Mouse (Mus musculus): ENCODE results near the gene Tmem256. TPM values are rescaled to one million over a fixed set of nuclear protein-coding genes. Genes with fewer than 3 reads are reported as not detected.

Tmem256 gene
- polyA plus RNA-seq, 1 experiment from 2014 or later = 354 TPM

- Histone ChIP-seq H3K4me3 (ENCODE audit: low read length) (no peak overlapping the region), H3K4me2 (replicated peaks; ENCODE audit: low read depth, low read length) (no peak overlapping the region), H3K9ac (ENCODE audit: low read depth, low read length) (no peak overlapping the region), H3K4me1 (ENCODE audit: control insufficient read depth, insufficient read depth, low read length) (peaks cover 31% of the 10 kb centered on the region), H3K27ac (ENCODE audit: low read depth, low read length) (no peak overlapping the region), H3K9me3 (ENCODE audit: control insufficient read depth, low read length) (0 out of 2 replicates have a peak, but pooled peaks cover 3% of the 10 kb centered on the region), H3K27me3 (ENCODE audit: control insufficient read depth, insufficient read depth, low read length) (peaks cover 34% of the 10 kb centered on the region), H3K36me3 (ENCODE audit: control insufficient read depth, insufficient read depth, low read length) (no peaks in the 10 kb centered on the region)
- no peak for ATAC-seq (ENCODE audit: low FRiP score, low TSS enrichment)
- WGBS = 81% methylated on average over 4 of the region's 4 CpGs
Measured at GRCm38 (mm10) chr11:69806378-69806777, 31.9 kb upstream of the Tmem256 start.

- peaks cover 21% of the 10 kb centered on the region for H3K4me1 ChIP-seq (ENCODE audit: control insufficient read depth, insufficient read depth, low read length)
- no peaks in the 10 kb centered on the region for H3K36me3 ChIP-seq (ENCODE audit: control insufficient read depth, insufficient read depth, low read length)
- no peak overlapping the region for H3K4me3 ChIP-seq (ENCODE audit: low read length)
- H3K9me3 ChIP-seq (ENCODE audit: control insufficient read depth, low read length) = 0 out of 2 replicates have a peak, but pooled peaks cover 3% of the 10 kb centered on the region
- H3K27me3 ChIP-seq (ENCODE audit: control insufficient read depth, insufficient read depth, low read length) = peaks cover 24% of the 10 kb centered on the region
- H3K27ac ChIP-seq (ENCODE audit: low read depth, low read length) = no peak overlapping the region
- ATAC-seq (ENCODE audit: low FRiP score, low TSS enrichment) = no peak
- WGBS = 80% methylated on average over 2 of the region's 2 CpGs
- no peak overlapping the region for H3K9ac ChIP-seq (ENCODE audit: low read depth, low read length)
- no peak overlapping the region for H3K4me2 ChIP-seq (replicated peaks; ENCODE audit: low read depth, low read length)
Measured at GRCm38 (mm10) chr11:69807641-69808040, 30.7 kb upstream of the Tmem256 start.

GRCm38 (mm10) chr11:69810280-69810679 lies 28.0 kb upstream of the Tmem256 start:
- Histone ChIP-seq H3K9ac (ENCODE audit: low read depth, low read length) (no peak overlapping the region), H3K27me3 (ENCODE audit: control insufficient read depth, insufficient read depth, low read length) (peaks cover 5% of the 10 kb centered on the region; the same call in 1 of the 2 replicates), H3K4me1 (ENCODE audit: control insufficient read depth, insufficient read depth, low read length) (no peaks in the 10 kb centered on the region; the same call in 1 of the 2 replicates), H3K4me3 (ENCODE audit: low read length) (no peak overlapping the region), H3K9me3 (ENCODE audit: control insufficient read depth, low read length) (0 out of 2 replicates have a peak, but pooled peaks cover 3% of the 10 kb centered on the region), H3K27ac (ENCODE audit: low read depth, low read length) (no peak overlapping the region), H3K36me3 (ENCODE audit: control insufficient read depth, insufficient read depth, low read length) (no peaks in the 10 kb centered on the region), H3K4me2 (replicated peaks; ENCODE audit: low read depth, low read length) (no peak overlapping the region)
- no peak for ATAC-seq (ENCODE audit: low FRiP score, low TSS enrichment)

- H3K9ac ChIP-seq (ENCODE audit: low read depth, low read length) = no peak within 1 kb of the TSS
- H3K27me3 ChIP-seq (ENCODE audit: control insufficient read depth, insufficient read depth, low read length) = no peaks in the 10 kb centered on the region
- no peak for ATAC-seq (ENCODE audit: low FRiP score, low TSS enrichment)
- no peak within 1 kb of the TSS for H3K4me3 ChIP-seq (ENCODE audit: low read length)
- H3K27ac ChIP-seq (ENCODE audit: low read depth, low read length) = no peak within 1 kb of the TSS
- H3K4me2 ChIP-seq (replicated peaks; ENCODE audit: low read depth, low read length) = no peak within 1 kb of the TSS
- WGBS = 51% methylated on average over 10 of the region's 10 CpGs
- H3K9me3 ChIP-seq (ENCODE audit: control insufficient read depth, low read length) = 0 out of 2 replicates have a peak, but pooled peaks cover 3% of the 10 kb centered on the region
- H3K4me1 ChIP-seq (ENCODE audit: control insufficient read depth, insufficient read depth, low read length) = no peaks in the 10 kb centered on the region
- no peaks in the 10 kb centered on the region for H3K36me3 ChIP-seq (ENCODE audit: control insufficient read depth, insufficient read depth, low read length)
Measured at GRCm38 (mm10) chr11:69815155-69815554, 23.2 kb upstream of the Tmem256 start, which contains the start of gene Gm39566. Gm39566 (minus strand) TSS chr11:69815298.

- Histone ChIP-seq H3K4me2 (replicated peaks; ENCODE audit: low read depth, low read length) (no peak overlapping the region), H3K27ac (ENCODE audit: low read depth, low read length) (no peak overlapping the region), H3K36me3 (ENCODE audit: control insufficient read depth, insufficient read depth, low read length) (no peaks in the 10 kb centered on the region), H3K9ac (ENCODE audit: low read depth, low read length) (no peak overlapping the region), H3K9me3 (ENCODE audit: control insufficient read depth, low read length) (0 out of 2 replicates have a peak, but pooled peaks cover 3% of the 10 kb centered on the region), H3K27me3 (ENCODE audit: control insufficient read depth, insufficient read depth, low read length) (no peaks in the 10 kb centered on the region), H3K4me1 (ENCODE audit: control insufficient read depth, insufficient read depth, low read length) (no peaks in the 10 kb centered on the region), H3K4me3 (ENCODE audit: low read length) (no peak overlapping the region)
- 93% methylated on average over 12 of the region's 12 CpGs for WGBS
- no peak for ATAC-seq (ENCODE audit: low FRiP score, low TSS enrichment)
Measured at GRCm38 (mm10) chr11:69816520-69816919, 21.8 kb upstream of the Tmem256 start.

- WGBS = 90% methylated on average over 2 of the region's 2 CpGs
- Histone ChIP-seq H3K27me3 (ENCODE audit: control insufficient read depth, insufficient read depth, low read length) (no peaks in the 10 kb centered on the region), H3K4me3 (ENCODE audit: low read length) (no peak within 1 kb of the TSS), H3K36me3 (ENCODE audit: control insufficient read depth, insufficient read depth, low read length) (no peaks in the 10 kb centered on the region), H3K27ac (ENCODE audit: low read depth, low read length) (no peak within 1 kb of the TSS), H3K9ac (ENCODE audit: low read depth, low read length) (no peak within 1 kb of the TSS), H3K4me2 (replicated peaks; ENCODE audit: low read depth, low read length) (no peak within 1 kb of the TSS), H3K9me3 (ENCODE audit: control insufficient read depth, low read length) (0 out of 2 replicates have a peak, but pooled peaks cover 3% of the 10 kb centered on the region), H3K4me1 (ENCODE audit: control insufficient read depth, insufficient read depth, low read length) (no peaks in the 10 kb centered on the region)
- no peak for ATAC-seq (ENCODE audit: low FRiP score, low TSS enrichment)
Measured at GRCm38 (mm10) chr11:69818365-69818764, 19.9 kb upstream of the Tmem256 start, which contains the start of gene Spem2. Spem2 (minus strand) TSS chr11:69818465.

- Histone ChIP-seq H3K4me1 (ENCODE audit: control insufficient read depth, insufficient read depth, low read length) (no peaks in the 10 kb centered on the region), H3K9me3 (ENCODE audit: control insufficient read depth, low read length) (0 out of 2 replicates have a peak, but pooled peaks cover 3% of the 10 kb centered on the region), H3K4me2 (replicated peaks; ENCODE audit: low read depth, low read length) (no peak overlapping the region), H3K36me3 (ENCODE audit: control insufficient read depth, insufficient read depth, low read length) (no peaks in the 10 kb centered on the region), H3K4me3 (ENCODE audit: low read length) (no peak overlapping the region), H3K27ac (ENCODE audit: low read depth, low read length) (no peak overlapping the region), H3K9ac (ENCODE audit: low read depth, low read length) (no peak overlapping the region), H3K27me3 (ENCODE audit: control insufficient read depth, insufficient read depth, low read length) (no peaks in the 10 kb centered on the region)
- 92% methylated on average over 8 of the region's 8 CpGs for WGBS
- no peak for ATAC-seq (ENCODE audit: low FRiP score, low TSS enrichment)
Measured at GRCm38 (mm10) chr11:69818871-69819270, 19.4 kb upstream of the Tmem256 start.

- no peak for ATAC-seq (ENCODE audit: low FRiP score, low TSS enrichment)
- no peaks in the 10 kb centered on the region for H3K27me3 ChIP-seq (ENCODE audit: control insufficient read depth, insufficient read depth, low read length)
- H3K9ac ChIP-seq (ENCODE audit: low read depth, low read length) = no peak within 1 kb of the TSS
- no peak within 1 kb of the TSS for H3K4me2 ChIP-seq (replicated peaks; ENCODE audit: low read depth, low read length)
- no peaks in the 10 kb centered on the region for H3K4me1 ChIP-seq (ENCODE audit: control insufficient read depth, insufficient read depth, low read length)
- peaks cover 26% of the 10 kb centered on the region for H3K36me3 ChIP-seq (ENCODE audit: control insufficient read depth, insufficient read depth, low read length)
- 84% methylated on average over 3 of the region's 3 CpGs for WGBS
- 0 out of 2 replicates have a peak, but pooled peaks cover 3% of the 10 kb centered on the region for H3K9me3 ChIP-seq (ENCODE audit: control insufficient read depth, low read length)
- no peak within 1 kb of the TSS for H3K4me3 ChIP-seq (ENCODE audit: low read length)
- H3K27ac ChIP-seq (ENCODE audit: low read depth, low read length) = no peak within 1 kb of the TSS
Measured at GRCm38 (mm10) chr11:69822080-69822479, 16.2 kb upstream of the Tmem256 start, which contains the start of gene Spem1. Spem1 (minus strand) TSS chr11:69822180.

- Histone ChIP-seq H3K4me3 (ENCODE audit: low read length) (no peak overlapping the region), H3K27me3 (ENCODE audit: control insufficient read depth, insufficient read depth, low read length) (no peaks in the 10 kb centered on the region), H3K9me3 (ENCODE audit: control insufficient read depth, low read length) (no peaks in the 10 kb centered on the region), H3K9ac (ENCODE audit: low read depth, low read length) (no peak overlapping the region), H3K27ac (ENCODE audit: low read depth, low read length) (no peak overlapping the region), H3K4me2 (replicated peaks; ENCODE audit: low read depth, low read length) (no peak overlapping the region), H3K4me1 (ENCODE audit: control insufficient read depth, insufficient read depth, low read length) (no peaks in the 10 kb centered on the region), H3K36me3 (ENCODE audit: control insufficient read depth, insufficient read depth, low read length) (peaks cover 39% of the 10 kb centered on the region)
- ATAC-seq (ENCODE audit: low FRiP score, low TSS enrichment) = no peak
- WGBS = 62% methylated on average over 2 of the region's 2 CpGs
Measured at GRCm38 (mm10) chr11:69823456-69823855, 14.9 kb upstream of the Tmem256 start.

All from kidney, embryonic 14.5 days (tissue).